Mouse (Mus musculus) hindbrain, embryonic 14.5 days (tissue): ENCODE results near the gene Olfr1191-ps1. TPM values are rescaled to one million over a fixed set of nuclear protein-coding genes. Genes with fewer than 3 reads are reported as not detected.
"Not testable (repeated sequence)": the region's sequence is repeated elsewhere in the genome, so short reads cannot be mapped to it uniquely, and the experiment has no call there.

Source experiments
- ATAC-seq: fragments of 200-750 bp; cut with Nextera tagmentation; 2 replicates; pipeline ENCODE4 v1.8.0; 2017; ENCODE audit warnings: moderate number of reproducible peaks, mild to moderate bottlenecking, moderate TSS enrichment, moderate library complexity; ENCODE audit not compliant: low FRiP score
- DNase-seq: peaks from one replicate; pipeline ENCODE4 v3.0.0-alpha.2; 2015; ENCODE audit warnings: low spot score
- H3K27ac ChIP-seq: fragments of 300-500 bp; sonication (generic); 2 replicates; pipeline ENCODE4 v1.5.1; 2014; ENCODE audit warnings: mild to moderate bottlenecking, moderate library complexity
- H3K27me3 ChIP-seq: fragments of 300-500 bp; sonication (generic); 2 replicates; pipeline ENCODE4 v1.6.1; 2014; ENCODE audit warnings: mild to moderate bottlenecking, low read length, mixed read lengths; ENCODE audit not compliant: control insufficient read depth, insufficient read depth
- H3K36me3 ChIP-seq: fragments of 300-500 bp; sonication (generic); replicated peaks from 2 replicates; pipeline ENCODE4 v1.6.1; 2014; ENCODE audit not compliant: control insufficient read depth, insufficient read depth
- H3K4me1 ChIP-seq: fragments of 300-500 bp; sonication (generic); replicated peaks from 2 replicates; pipeline ENCODE4 v1.6.1; 2014; ENCODE audit warnings: antibody characterized with exemption, low read length, mixed read lengths; ENCODE audit not compliant: control insufficient read depth, insufficient read depth
- H3K4me2 ChIP-seq: fragments of 300-500 bp; sonication (generic); replicated peaks from 2 replicates; pipeline ENCODE4 v1.6.1; 2014; ENCODE audit warnings: mild to moderate bottlenecking, moderate library complexity
- H3K4me3 ChIP-seq: fragments of 300-500 bp; sonication (generic); replicated peaks from 2 replicates; pipeline ENCODE4 v1.5.1; 2014; ENCODE audit warnings: mild to moderate bottlenecking, low read length
- H3K9ac ChIP-seq: fragments of 300-500 bp; sonication (generic); 2 replicates; pipeline ENCODE4 v1.6.1; 2014
- H3K9me3 ChIP-seq: fragments of 300-500 bp; sonication (generic); 2 replicates; pipeline ENCODE4 v1.6.1; 2016; ENCODE audit warnings: low read length; ENCODE audit not compliant: control insufficient read depth
- WGBS: fragments of 180-500 bp; shearing (Covaris S2); extraction: QIAGEN DNeasy Blood & Tissue Kit; methylation state at CpG from one replicate; pipeline ENCODE4 v1.1.7; 2014; 5-methylcytosine and 5-hydroxymethylcytosine counted together
- polyA plus RNA-seq: library from polyadenylated mRNA; unstranded; fragments of >200 nt; fragmentation: Nextera tagmentation; extraction: Ambion mirVana; gene quantifications from 2 replicates; pipeline ENCODE4 v1.2.1, GENCODE M21; 2014

Olfr1191-ps1 gene
- polyA plus RNA-seq: not detected in 2 replicates

- H3K36me3 ChIP-seq, H3K9ac ChIP-seq, H3K4me3 ChIP-seq, H3K4me1 ChIP-seq, H3K9me3 ChIP-seq, H3K27me3 ChIP-seq, H3K27ac ChIP-seq, DNase-seq, H3K4me2 ChIP-seq, ATAC-seq: not testable (repeated sequence)
- WGBS: 87% methylated on average over 1 of the region's 1 CpGs
Measured at GRCm38 (mm10) chr2:88640242-88640641, at the start of gene Olfr1191-ps1. Olfr1191-ps1 (plus strand) TSS chr2:88640542.

DNA sequence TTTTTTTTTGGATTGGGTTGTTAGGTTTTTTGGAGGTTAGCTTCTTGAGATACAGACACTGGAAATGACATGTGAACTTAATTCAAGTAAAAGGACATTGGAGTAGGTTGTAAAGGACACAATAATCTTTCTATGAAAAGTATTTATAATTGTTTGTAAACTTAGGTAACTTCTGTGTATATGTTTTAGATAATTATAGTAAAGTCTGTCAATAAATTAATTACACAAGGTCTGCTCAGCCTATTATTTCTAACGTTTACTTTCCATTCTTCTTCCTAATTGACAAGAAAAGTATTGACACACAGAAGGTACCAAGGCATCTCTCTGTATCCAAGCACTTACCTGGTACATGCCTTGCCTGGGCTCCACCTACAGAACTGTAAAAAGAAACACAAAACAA lies 7.9 kb downstream of the Olfr1191-ps1 start, which contains the start of gene Olfr1192-ps1:
TSS of gene Olfr1192-ps1 (plus strand) at position 301 of the 400 bp plus-strand sequence.
- Histone ChIP-seq H3K27me3 (no peaks in the 10 kb centered on the region), H3K4me1 (no peaks in the 10 kb centered on the region), H3K9ac (no peak within 1 kb of the TSS), H3K9me3 (no peaks in the 10 kb centered on the region), H3K27ac (no peak within 1 kb of the TSS), H3K36me3 (no peaks in the 10 kb centered on the region), H3K4me3 (no peak within 1 kb of the TSS), H3K4me2 (no peak within 1 kb of the TSS)
- ATAC-seq (no peak), DNase-seq (no peak)
- WGBS: 46% methylated on average over 1 of the region's 1 CpGs

- H3K27me3 ChIP-seq, ATAC-seq, H3K4me2 ChIP-seq, H3K4me3 ChIP-seq, H3K27ac ChIP-seq, DNase-seq, H3K4me1 ChIP-seq, H3K36me3 ChIP-seq, H3K9ac ChIP-seq, H3K9me3 ChIP-seq: not testable (repeated sequence)
Measured at GRCm38 (mm10) chr2:88675328-88675727, 35.0 kb downstream of the Olfr1191-ps1 start, which contains the start of gene Olfr1193. Olfr1193 (plus strand) TSS chr2:88675628.

DNA sequence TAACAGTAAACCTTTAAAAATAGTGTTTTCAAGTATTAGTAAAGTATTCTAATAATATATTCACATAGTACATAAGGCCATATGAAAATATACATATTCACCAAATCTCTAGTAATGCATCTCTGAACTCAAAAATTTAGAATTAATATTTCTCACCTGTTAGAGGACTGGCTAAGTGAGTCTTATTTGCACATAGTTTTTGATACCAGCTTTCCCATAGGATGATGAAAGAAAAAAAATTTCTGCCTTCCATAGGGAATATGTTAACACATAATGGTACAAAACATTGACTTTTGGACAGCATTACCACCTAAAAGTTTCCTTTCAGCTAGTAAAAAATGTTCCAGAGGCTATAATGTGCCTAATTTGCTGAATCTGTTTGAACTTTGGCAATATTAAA lies 48.7 kb downstream of the Olfr1191-ps1 start, which contains the start of gene Olfr1195:
TSS of gene Olfr1195 (minus strand) at position 101 of the 400 bp plus-strand sequence.
- no peaks in the 10 kb centered on the region for H3K27me3 ChIP-seq
- H3K36me3 ChIP-seq: no peaks in the 10 kb centered on the region
- DNase-seq (no peak), ATAC-seq (no peak)
- H3K9me3 ChIP-seq: no peaks in the 10 kb centered on the region
- H3K27ac ChIP-seq: no peak within 1 kb of the TSS
- H3K4me1 ChIP-seq: no peaks in the 10 kb centered on the region
- H3K4me3 ChIP-seq: no peak within 1 kb of the TSS
- no peak within 1 kb of the TSS for H3K4me2 ChIP-seq
- no peak within 1 kb of the TSS for H3K9ac ChIP-seq

Other genes with a start within 250 kb of the Olfr1191-ps1 start
- not detected in 2 replicates for gene Olfr1179, start 234.1 kb upstream of the Olfr1191-ps1 start, polyA plus RNA-seq
- gene Olfr1180, start 221.4 kb upstream of the Olfr1191-ps1 start, polyA plus RNA-seq: not detected in 2 replicates
- gene Olfr1181, start 214.4 kb upstream of the Olfr1191-ps1 start, polyA plus RNA-seq: not detected in 2 replicates
- gene Gm13757, start 191.4 kb upstream of the Olfr1191-ps1 start, polyA plus RNA-seq: not detected in 2 replicates
- not detected in 2 replicates for gene Olfr1183, start 185.7 kb upstream of the Olfr1191-ps1 start, polyA plus RNA-seq
- gene Olfr1184, start 156.9 kb upstream of the Olfr1191-ps1 start, polyA plus RNA-seq: not detected in 2 replicates
- not detected in 2 replicates for gene Olfr1185-ps1, start 147.2 kb upstream of the Olfr1191-ps1 start, polyA plus RNA-seq
- gene Olfr1186, start 122.0 kb upstream of the Olfr1191-ps1 start, polyA plus RNA-seq: not detected in 2 replicates
- not detected in 2 replicates for gene Olfr1188, start 83.6 kb upstream of the Olfr1191-ps1 start, polyA plus RNA-seq
- gene Olfr1189, start 54.1 kb upstream of the Olfr1191-ps1 start, polyA plus RNA-seq: not detected in 2 replicates
- not detected in 2 replicates for gene Olfr1192-ps1, start 8.0 kb downstream of the Olfr1191-ps1 start, polyA plus RNA-seq
- gene Olfr1193, start 35.1 kb downstream of the Olfr1191-ps1 start, polyA plus RNA-seq: not detected in 2 replicates
- gene Olfr1195, start 48.6 kb downstream of the Olfr1191-ps1 start, polyA plus RNA-seq: not detected in 2 replicates
- gene Olfr1196, start 64.1 kb downstream of the Olfr1191-ps1 start, polyA plus RNA-seq: not detected in 2 replicates
- gene Olfr1197, start 91.8 kb downstream of the Olfr1191-ps1 start, polyA plus RNA-seq: not detected in 2 replicates
- gene Olfr1198, start 110.8 kb downstream of the Olfr1191-ps1 start, polyA plus RNA-seq: not detected in 2 replicates
- gene Olfr1199, start 119.9 kb downstream of the Olfr1191-ps1 start, polyA plus RNA-seq: not detected in 2 replicates
- gene Olfr1200, start 129.9 kb downstream of the Olfr1191-ps1 start, polyA plus RNA-seq: not detected in 2 replicates
- not detected in 2 replicates for gene Olfr1201, start 152.5 kb downstream of the Olfr1191-ps1 start, polyA plus RNA-seq
- gene Olfr1202, start 174.0 kb downstream of the Olfr1191-ps1 start, polyA plus RNA-seq: not detected in 2 replicates
- gene Olfr1205, start 189.2 kb downstream of the Olfr1191-ps1 start, polyA plus RNA-seq: not detected in 2 replicates
- not detected in 2 replicates for gene Olfr1204, start 208.8 kb downstream of the Olfr1191-ps1 start, polyA plus RNA-seq
- gene Olfr1206, start 222.7 kb downstream of the Olfr1191-ps1 start, polyA plus RNA-seq: not detected in 2 replicates